Mouse (Mus musculus): ENCODE results near the gene Rnf126. TPM values are rescaled to one million over a fixed set of nuclear protein-coding genes. Genes with fewer than 3 reads are reported as not detected.

Gene Rnf126
- polyA plus RNA-seq, 1 experiment from 2014 or later = 45.9 TPM

DNA sequence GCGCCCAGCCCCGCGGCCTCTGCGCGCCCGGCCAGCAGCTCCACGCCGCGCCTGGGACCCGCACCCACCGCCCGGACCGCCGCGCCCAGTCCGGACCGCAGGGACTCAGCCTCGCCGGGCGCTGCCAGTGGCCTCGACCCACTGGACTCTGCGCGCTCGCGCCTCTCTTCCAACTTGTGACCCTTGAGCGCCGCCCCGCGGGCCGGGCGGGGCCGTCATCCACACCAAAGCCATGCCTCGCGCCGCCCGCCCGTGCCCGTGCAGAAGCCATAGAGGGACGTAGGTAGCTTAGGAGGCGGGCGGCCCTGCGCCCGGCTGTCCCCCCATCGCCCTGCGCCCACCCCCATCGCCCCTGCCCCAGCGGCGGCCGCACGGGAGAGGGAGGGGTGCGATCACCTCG is 31.4 kb downstream of the Rnf126 start:
- 38% methylated on average over 43 of the region's 52 CpGs for WGBS
- Histone ChIP-seq H3K4me3 (ENCODE audit: low read depth, low read length) (no peak overlapping the region), H3K4me2 (replicated peaks; ENCODE audit: low read depth, low read length) (no peak overlapping the region), H3K36me3 (ENCODE audit: insufficient read depth, low read length) (peaks cover 38% of the 10 kb centered on the region; the same call in 1 of the 2 replicates), H3K9me3 (ENCODE audit: low read length) (peaks cover 11% of the 10 kb centered on the region), H3K27ac (ENCODE audit: low read length) (no peak overlapping the region), H3K9ac (replicated peaks; ENCODE audit: low read depth) (no peak overlapping the region), H3K4me1 (ENCODE audit: insufficient read depth, low read depth, low read length) (no peaks in the 10 kb centered on the region), H3K27me3 (replicated peaks; ENCODE audit: insufficient read depth, low read length) (no peaks in the 10 kb centered on the region)
- TF ChIP-seq CTCF (IDR thresholded peaks at IDR 0.05) (peak; percentile 12; the same call in 1 of the 2 replicates), EP300 (IDR thresholded peaks at IDR 0.05) (no peak)
- ATAC-seq (0 out of 2 replicates have a peak, but pooled peaks have one; percentile 26), DNase-seq (ENCODE audit: low spot score) (no peak)

DNA sequence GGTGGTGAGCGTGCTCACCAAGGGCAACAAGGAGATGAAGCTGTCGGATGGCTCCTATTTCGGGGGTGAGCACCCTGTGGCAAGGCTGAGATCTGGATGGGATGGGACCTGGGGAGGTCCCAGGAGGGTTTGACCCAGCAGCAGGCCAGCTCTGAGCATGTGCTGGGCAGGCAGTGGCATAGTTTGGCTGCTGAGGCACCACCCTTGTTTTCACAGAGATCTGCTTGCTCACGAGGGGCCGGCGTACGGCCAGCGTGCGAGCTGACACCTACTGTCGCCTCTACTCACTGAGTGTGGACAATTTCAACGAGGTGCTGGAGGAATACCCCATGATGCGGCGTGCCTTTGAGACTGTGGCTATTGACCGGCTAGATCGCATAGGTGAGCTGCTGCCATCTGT is 32.9 kb downstream of the Rnf126 start:
- WGBS = 93% methylated on average over 15 of the region's 15 CpGs
- H3K4me2 ChIP-seq (replicated peaks; ENCODE audit: low read depth, low read length) = no peak overlapping the region
- DNase-seq (ENCODE audit: low spot score) (no peak), ATAC-seq (no peak)
- H3K4me1 ChIP-seq (ENCODE audit: insufficient read depth, low read depth, low read length) = no peaks in the 10 kb centered on the region
- H3K36me3 ChIP-seq (ENCODE audit: insufficient read depth, low read length) = peaks cover 22% of the 10 kb centered on the region; the same call in 1 of the 2 replicates
- H3K27ac ChIP-seq (ENCODE audit: low read length) = no peak overlapping the region
- no peak overlapping the region for H3K4me3 ChIP-seq (ENCODE audit: low read depth, low read length)
- H3K27me3 ChIP-seq (replicated peaks; ENCODE audit: insufficient read depth, low read length) = no peaks in the 10 kb centered on the region
- no peak overlapping the region for H3K9ac ChIP-seq (replicated peaks; ENCODE audit: low read depth)
- TF ChIP-seq EP300 (IDR thresholded peaks at IDR 0.05) (no peak), CTCF (IDR thresholded peaks at IDR 0.05) (no peak)
- peaks cover 3% of the 10 kb centered on the region; the same call in 1 of the 2 replicates for H3K9me3 ChIP-seq (ENCODE audit: low read length)

DNA sequence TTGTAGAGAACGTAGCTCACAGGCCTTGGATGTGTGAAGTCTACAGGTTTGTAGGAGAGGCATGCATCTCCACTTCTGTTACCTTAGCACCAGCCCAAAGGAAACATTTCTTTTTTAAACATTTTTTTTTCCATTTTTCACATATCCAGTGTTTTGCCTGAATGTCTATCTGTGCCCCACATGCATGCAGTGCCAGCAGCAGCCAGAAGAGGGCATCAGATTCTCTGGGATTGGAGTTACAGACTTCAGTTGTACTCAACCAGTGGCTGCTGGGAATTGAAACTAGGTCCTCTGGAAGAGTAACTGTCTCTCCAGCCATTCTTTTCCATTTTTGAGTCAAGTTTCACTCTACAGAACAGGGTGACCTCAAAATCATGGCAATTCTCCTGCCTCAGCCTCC is 34.3 kb downstream of the Rnf126 start:
- H3K9ac ChIP-seq (replicated peaks; ENCODE audit: low read depth) = no peak overlapping the region
- H3K9me3 ChIP-seq (ENCODE audit: low read length) = no peaks in the 10 kb centered on the region
- no peak for TF ChIP-seq EP300 (IDR thresholded peaks at IDR 0.05)
- TF ChIP-seq CTCF (IDR thresholded peaks at IDR 0.05) = peak; percentile 60
- H3K4me1 ChIP-seq (ENCODE audit: insufficient read depth, low read depth, low read length) = no peaks in the 10 kb centered on the region
- H3K36me3 ChIP-seq (ENCODE audit: insufficient read depth, low read length) = peaks cover 14% of the 10 kb centered on the region; the same call in 1 of the 2 replicates
- no peak for ATAC-seq
- WGBS = 93% methylated on average over 1 of the region's 1 CpGs
- H3K27ac ChIP-seq (ENCODE audit: low read length) = no peak overlapping the region
- no peak overlapping the region for H3K4me2 ChIP-seq (replicated peaks; ENCODE audit: low read depth, low read length)
- H3K27me3 ChIP-seq (replicated peaks; ENCODE audit: insufficient read depth, low read length) = no peaks in the 10 kb centered on the region
- H3K4me3 ChIP-seq (ENCODE audit: low read depth, low read length) = no peak overlapping the region
- no peak for DNase-seq (ENCODE audit: low spot score)

DNA sequence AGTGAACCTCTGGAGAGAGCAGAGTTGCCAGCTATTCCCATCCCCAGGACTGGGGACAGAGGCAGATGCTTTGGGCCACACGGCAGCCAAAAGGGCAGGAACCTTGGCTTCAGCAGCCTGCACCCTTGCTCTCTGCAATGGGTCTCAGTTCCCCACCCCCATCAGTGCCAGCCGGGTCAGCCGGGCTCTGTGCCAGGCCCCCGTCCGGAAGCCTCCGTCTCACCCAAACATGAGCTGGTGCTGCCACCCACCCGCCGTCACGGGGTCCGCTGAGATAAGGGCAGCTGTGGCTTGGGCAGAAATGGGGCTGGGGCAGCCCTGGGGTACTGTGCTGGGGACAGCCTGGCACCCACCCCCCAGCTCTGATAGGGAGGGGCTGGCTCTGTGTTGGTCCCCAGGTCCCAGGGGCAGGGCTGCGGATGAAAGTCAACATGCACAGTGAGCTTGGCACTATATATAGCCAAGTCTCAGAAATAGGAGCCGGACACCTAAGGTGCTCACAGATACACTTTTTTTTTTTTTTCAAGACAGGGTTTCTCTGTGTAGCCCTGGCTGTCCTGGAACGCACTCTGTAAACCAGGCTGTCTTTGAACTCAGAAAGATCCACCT is 37.3 kb downstream of the Rnf126 start:
- Histone ChIP-seq H3K4me1 (ENCODE audit: insufficient read depth, low read depth, low read length) (no peaks in the 10 kb centered on the region), H3K4me3 (ENCODE audit: low read depth, low read length) (no peak overlapping the region), H3K9me3 (ENCODE audit: low read length) (no peaks in the 10 kb centered on the region), H3K4me2 (replicated peaks; ENCODE audit: low read depth, low read length) (no peak overlapping the region), H3K27me3 (replicated peaks; ENCODE audit: insufficient read depth, low read length) (no peaks in the 10 kb centered on the region), H3K27ac (ENCODE audit: low read length) (no peak overlapping the region), H3K9ac (replicated peaks; ENCODE audit: low read depth) (no peak overlapping the region), H3K36me3 (ENCODE audit: insufficient read depth, low read length) (no peaks in the 10 kb centered on the region)
- DNase-seq (ENCODE audit: low spot score) = no peak
- ATAC-seq = no peak
- 50% methylated on average over 13 of the region's 13 CpGs for WGBS
- no peak for TF ChIP-seq CTCF (IDR thresholded peaks at IDR 0.05)
- no peak for TF ChIP-seq EP300 (IDR thresholded peaks at IDR 0.05)

DNA sequence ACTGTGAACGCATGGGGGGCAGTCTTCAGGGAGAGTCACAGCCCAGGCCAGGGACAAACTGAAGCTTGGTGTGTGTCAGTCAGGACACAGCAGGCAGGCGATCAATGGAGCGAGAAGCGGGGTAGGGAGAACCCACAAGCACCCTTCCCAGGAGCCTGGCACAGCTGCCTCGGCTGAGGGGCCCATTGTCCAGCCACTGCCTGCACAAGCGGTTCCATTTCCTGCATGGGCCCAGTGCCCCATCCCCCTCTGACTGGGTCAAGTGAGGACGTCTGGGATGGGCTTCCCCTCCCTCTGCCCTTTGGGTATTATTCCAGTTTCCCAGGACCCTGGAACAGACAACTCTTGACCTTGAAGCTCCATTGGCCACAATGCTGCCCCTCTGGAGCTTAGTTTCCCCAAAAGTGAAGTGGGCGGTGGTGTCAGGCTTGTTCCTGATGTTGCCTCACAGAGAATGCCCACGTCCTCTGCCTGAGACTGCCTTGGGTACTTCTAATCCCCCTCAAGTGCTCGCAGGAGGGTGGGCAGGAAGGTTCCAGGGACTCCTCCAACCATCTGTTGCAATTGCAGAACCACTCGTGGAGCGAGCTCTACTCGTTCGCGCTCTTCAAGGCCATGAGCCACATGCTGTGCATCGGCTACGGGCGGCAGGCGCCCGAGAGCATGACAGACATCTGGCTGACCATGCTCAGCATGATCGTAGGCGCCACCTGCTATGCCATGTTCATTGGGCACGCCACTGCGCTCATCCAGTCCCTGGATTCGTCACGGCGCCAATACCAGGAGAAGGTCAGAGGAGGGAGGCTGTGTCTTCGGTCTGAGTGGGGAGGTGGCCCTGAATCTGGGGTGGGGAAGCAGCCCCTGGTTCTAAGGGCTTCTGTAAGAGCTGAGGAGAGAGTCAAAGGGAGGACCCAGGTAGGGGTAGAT is 38.2 kb downstream of the Rnf126 start:
- no peak for ATAC-seq
- DNase-seq (ENCODE audit: low spot score) = no peak
- Histone ChIP-seq H3K4me1 (ENCODE audit: insufficient read depth, low read depth, low read length) (no peaks in the 10 kb centered on the region), H3K4me2 (replicated peaks; ENCODE audit: low read depth, low read length) (no peak overlapping the region), H3K9me3 (ENCODE audit: low read length) (no peaks in the 10 kb centered on the region), H3K27ac (ENCODE audit: low read length) (no peak overlapping the region), H3K36me3 (ENCODE audit: insufficient read depth, low read length) (no peaks in the 10 kb centered on the region), H3K27me3 (replicated peaks; ENCODE audit: insufficient read depth, low read length) (no peaks in the 10 kb centered on the region), H3K4me3 (ENCODE audit: low read depth, low read length) (no peak overlapping the region), H3K9ac (replicated peaks; ENCODE audit: low read depth) (no peak overlapping the region)
- WGBS = 61% methylated on average over 28 of the region's 28 CpGs
- TF ChIP-seq CTCF (IDR thresholded peaks at IDR 0.05) (no peak), EP300 (IDR thresholded peaks at IDR 0.05) (no peak)

DNA sequence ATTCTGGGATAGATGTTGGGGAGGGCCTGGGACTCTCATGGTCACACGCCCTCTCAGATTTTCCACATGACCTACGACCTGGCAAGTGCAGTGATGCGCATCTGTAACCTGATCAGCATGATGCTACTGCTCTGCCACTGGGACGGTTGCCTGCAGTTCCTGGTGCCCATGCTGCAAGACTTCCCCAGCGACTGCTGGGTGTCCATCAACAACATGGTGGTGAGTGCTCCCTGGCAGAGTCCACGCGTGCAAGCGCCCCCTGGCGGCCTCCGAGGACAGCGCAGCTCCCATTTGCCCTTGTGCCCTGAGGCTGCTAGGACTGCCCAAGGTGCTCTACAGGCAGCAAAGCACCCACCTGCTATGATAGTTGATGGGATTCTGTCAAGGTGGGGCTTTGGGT is 40.7 kb downstream of the Rnf126 start:
- no peak overlapping the region for H3K27ac ChIP-seq (ENCODE audit: low read length)
- WGBS = 41% methylated on average over 11 of the region's 11 CpGs
- H3K9ac ChIP-seq (replicated peaks; ENCODE audit: low read depth) = no peak overlapping the region
- no peaks in the 10 kb centered on the region for H3K36me3 ChIP-seq (ENCODE audit: insufficient read depth, low read length)
- H3K4me1 ChIP-seq (ENCODE audit: insufficient read depth, low read depth, low read length) = no peaks in the 10 kb centered on the region
- H3K27me3 ChIP-seq (replicated peaks; ENCODE audit: insufficient read depth, low read length) = no peaks in the 10 kb centered on the region
- no peak overlapping the region for H3K4me3 ChIP-seq (ENCODE audit: low read depth, low read length)
- H3K4me2 ChIP-seq (replicated peaks; ENCODE audit: low read depth, low read length) = no peak overlapping the region
- H3K9me3 ChIP-seq (ENCODE audit: low read length) = no peaks in the 10 kb centered on the region
- peak; percentile 49 for DNase-seq (ENCODE audit: low spot score)
- TF ChIP-seq CTCF (IDR thresholded peaks at IDR 0.05) (peak; percentile 77), EP300 (IDR thresholded peaks at IDR 0.05) (no peak)
- peak; percentile 52; the same call in 1 of the 2 replicates for ATAC-seq

Measured in lung, postnatal 0 days (tissue).